ENCODE assay signal across 8 mouse cellular contexts in genomic region chr11:87109519-87110171, GRCm38 (mm10). TPM values are rescaled to one million over a fixed set of nuclear protein-coding genes. Genes with fewer than 3 reads are reported as not detected.
DNase-seq lines count a peak whose midpoint lies in the region; ATAC-seq and TF ChIP-seq lines count a peak whose summit lies in the region.

No protein-coding gene starts in this region.

- TF ChIP-seq POLR2A in cortical plate, adult 2 months (IDR thresholded peaks at IDR 0.05; ENCODE audit: extremely low read depth, insufficient read depth, low read length), result no peak

- intact Hi-C loops in heart, postnatal 14 days (cut with DNase I), result no loop called here

- peak overlapping the region; percentile 90 for H3K4me3 ChIP-seq in C2C12 (ENCODE audit: insufficient read depth, poor library complexity, severe bottlenecking)
- peak overlapping the region; percentile 48 for H3K4me3 ChIP-seq in cortical plate, adult 2 months (ENCODE audit: insufficient read depth, low read length)
- H3K4me3 ChIP-seq in liver, embryonic 11.5 days (ENCODE audit: low read depth, low read length), result peak overlapping the region; percentile 99
- peak overlapping the region; percentile 93 for H3K4me3 ChIP-seq in neural tube, embryonic 13.5 days

- peak; percentile 44 to 54 for DNase-seq in cerebellum, postnatal 10 days
- DNase-seq in cerebellum, adult 11-12 months, result no peak
- DNase-seq in heart, postnatal 14 days, result peak; percentile 24 to 33
- peak; percentile 60 for DNase-seq in liver, embryonic 11.5 days (ENCODE audit: low spot score)

- no peaks in the 10 kb centered on the region for H3K9me3 ChIP-seq in liver, embryonic 11.5 days (ENCODE audit: control insufficient read depth, low read length)
- H3K9me3 ChIP-seq in neural tube, embryonic 13.5 days, result no peaks in the 10 kb centered on the region

- H3K4me2 ChIP-seq in liver, embryonic 11.5 days, result peak overlapping the region; percentile 73
- H3K4me2 ChIP-seq in neural tube, embryonic 13.5 days, result peak overlapping the region; percentile 90

- ATAC-seq in liver, embryonic 11.5 days (replicated peaks; ENCODE audit: low FRiP score), result no peak
- ATAC-seq in neural tube, embryonic 13.5 days (ENCODE audit: low read depth), result peak; percentile 6
- ATAC-seq in megakaryocyte-erythroid progenitor cell, adult 5-6 weeks (replicated peaks; ENCODE audit: low FRiP score, low TSS enrichment, poor library complexity, severe bottlenecking), result no peak

- H3K27ac ChIP-seq in cortical plate, adult 2 months (ENCODE audit: insufficient read depth, low read length), result no peak overlapping the region
- H3K27ac ChIP-seq in liver, embryonic 11.5 days (ENCODE audit: low read depth, low read length), result peak overlapping the region; percentile 96
- H3K27ac ChIP-seq in neural tube, embryonic 13.5 days (replicated peaks), result peak overlapping the region; percentile 94

- no peaks in the 10 kb centered on the region; the same call in 1 of the 2 replicates for H3K4me1 ChIP-seq in cortical plate, adult 2 months (ENCODE audit: control insufficient read depth, insufficient read depth, low read length)
- peaks cover 8% of the 10 kb centered on the region for H3K4me1 ChIP-seq in liver, embryonic 11.5 days (replicated peaks; ENCODE audit: control insufficient read depth, insufficient read depth, low read length)
- H3K4me1 ChIP-seq in neural tube, embryonic 13.5 days (replicated peaks), result peaks cover 42% of the 10 kb centered on the region

- H3K27me3 ChIP-seq in C2C12 (ENCODE audit: control insufficient read depth, insufficient read depth, insufficient read length), result no peaks in the 10 kb centered on the region
- no peaks in the 10 kb centered on the region for H3K27me3 ChIP-seq in liver, embryonic 11.5 days (replicated peaks; ENCODE audit: control insufficient read depth, insufficient read depth, low read length)
- no peaks in the 10 kb centered on the region for H3K27me3 ChIP-seq in neural tube, embryonic 13.5 days

- H3K36me3 ChIP-seq in C2C12 (ENCODE audit: control insufficient read depth, insufficient read depth), result peaks cover 58% of the 10 kb centered on the region
- peaks cover 17% of the 10 kb centered on the region for H3K36me3 ChIP-seq in liver, embryonic 11.5 days (ENCODE audit: control insufficient read depth, insufficient read depth, low read length)
- peaks cover 11% of the 10 kb centered on the region for H3K36me3 ChIP-seq in neural tube, embryonic 13.5 days

- TF ChIP-seq CTCF in C2C12 (IDR thresholded peaks at IDR 0.05; ENCODE audit: control insufficient read depth, insufficient read depth, insufficient read length), result no peak
- no peak for TF ChIP-seq CTCF in cortical plate, adult 2 months (IDR thresholded peaks at IDR 0.05; ENCODE audit: extremely low read depth, insufficient read depth, low read length)

- peaks cover 79% of the 10 kb centered on the region for H3K79me3 ChIP-seq in C2C12 (ENCODE audit: low read depth)

- peaks cover 95% of the 10 kb centered on the region for H3K79me2 ChIP-seq in C2C12 (ENCODE audit: control insufficient read depth, insufficient read depth)

- H3K9ac ChIP-seq in liver, embryonic 11.5 days (ENCODE audit: low read depth, low read length), result peak overlapping the region; percentile 98
- peak overlapping the region; percentile 95 for H3K9ac ChIP-seq in neural tube, embryonic 13.5 days

- H3ac ChIP-seq in C2C12 (ENCODE audit: control insufficient read depth, insufficient read length, low read depth), result peak overlapping the region; percentile 95

- WGBS in liver, embryonic 11.5 days, result under 1% methylated on average over 42 of the region's 42 CpGs
- under 1% methylated on average over 42 of the region's 42 CpGs for WGBS in neural tube, embryonic 13.5 days

TF ChIP-seq in C2C12, 6 proteins besides CTCF, POLR2A, EP300 and RAD21:
- TF ChIP-seq MAX (IDR thresholded peaks at IDR 0.05), result no peak
- TF ChIP-seq MYOG (IDR thresholded peaks at IDR 0.05; ENCODE audit: control insufficient read depth, extremely low read depth, insufficient read length), result no peak
- no peak for TF ChIP-seq CEBPB (IDR thresholded peaks at IDR 0.05; ENCODE audit: low read depth)
- TF ChIP-seq USF1 (IDR thresholded peaks at IDR 0.05; ENCODE audit: low read depth), result no peak
- TF ChIP-seq FOSL1 (IDR thresholded peaks at IDR 0.05; ENCODE audit: insufficient read depth, low read length, poor library complexity, severe bottlenecking), result no peak
- no peak for TF ChIP-seq MYOD1 (IDR thresholded peaks at IDR 0.05; ENCODE audit: control insufficient read depth, insufficient read length, low read depth)
TF ChIP-seq in C2C12: peak in this region for 0.

RNA-seq across cellular contexts. Expression of gene Ska2, which starts 0.6 kb away (rescaled TPM):
- polyA plus RNA-seq in C2C12 (2012; fragmentation: generic; extraction: Trizol), result 15.1 TPM
- polyA plus RNA-seq in cortical plate, adult 2 months (2012; rRNA removed), result 13.9 and 14.8 TPM in 2 replicates
- 10 to 100 TPM; 13.9 to 16.6 TPM for total RNA-seq in heart, postnatal 14 days (2021)
- polyA plus RNA-seq in liver, embryonic 11.5 days (2014; fragmentation: Nextera tagmentation; extraction: Ambion mirVana), result 55.3 and 55.9 TPM in 2 replicates
- polyA plus RNA-seq in neural tube, embryonic 13.5 days (2015; fragmentation: Nextera tagmentation; extraction: Ambion mirVana), result 49.7 and 59.8 TPM in 2 replicates
- 29.4 and 31.8 TPM in 2 replicates for total RNA-seq in megakaryocyte-erythroid progenitor cell, adult 5-6 weeks (2014; fragmentation: Nextera tagmentation)
- total RNA-seq in megakaryocyte-erythroid progenitor cell, adult 5-6 weeks (2017), result 16.7 and 31.6 TPM in 2 replicates

RNA-seq across cellular contexts. Expression of gene Prr11, which starts 1.1 kb away (rescaled TPM):
- polyA plus RNA-seq in C2C12 (2012; fragmentation: generic; extraction: Trizol), result 18.8 TPM
- polyA plus RNA-seq in cortical plate, adult 2 months (2012; rRNA removed), result 0.38 and 0.69 TPM in 2 replicates
- 1 to 10 TPM; 1.7 to 2.4 TPM for total RNA-seq in heart, postnatal 14 days (2021)
- 13.4 and 14.5 TPM in 2 replicates for polyA plus RNA-seq in liver, embryonic 11.5 days (2014; fragmentation: Nextera tagmentation; extraction: Ambion mirVana)
- polyA plus RNA-seq in neural tube, embryonic 13.5 days (2015; fragmentation: Nextera tagmentation; extraction: Ambion mirVana), result 3.5 and 4.0 TPM in 2 replicates
- 16.6 and 16.8 TPM in 2 replicates for total RNA-seq in megakaryocyte-erythroid progenitor cell, adult 5-6 weeks (2014; fragmentation: Nextera tagmentation)
- 8.1 and 11.4 TPM in 2 replicates for total RNA-seq in megakaryocyte-erythroid progenitor cell, adult 5-6 weeks (2017)

RNA-seq across cellular contexts. Expression of gene Trim37, which starts 17.2 kb away (rescaled TPM):
- polyA plus RNA-seq in C2C12 (2012; fragmentation: generic; extraction: Trizol), result 11.2 TPM
- 152 and 156 TPM in 2 replicates for polyA plus RNA-seq in cortical plate, adult 2 months (2012; rRNA removed)
- 1 to 10 TPM; 6.1 to 9.2 TPM for total RNA-seq in heart, postnatal 14 days (2021)
- polyA plus RNA-seq in liver, embryonic 11.5 days (2014; fragmentation: Nextera tagmentation; extraction: Ambion mirVana), result 40.4 and 43.4 TPM in 2 replicates
- 73.5 and 81.0 TPM in 2 replicates for polyA plus RNA-seq in neural tube, embryonic 13.5 days (2015; fragmentation: Nextera tagmentation; extraction: Ambion mirVana)
- total RNA-seq in megakaryocyte-erythroid progenitor cell, adult 5-6 weeks (2014; fragmentation: Nextera tagmentation), result 42.7 and 48.9 TPM in 2 replicates
- total RNA-seq in megakaryocyte-erythroid progenitor cell, adult 5-6 weeks (2017), result 76.3 and 80.2 TPM in 2 replicates

RNA-seq across cellular contexts. Expression of gene Smg8, which starts 23.1 kb away (rescaled TPM):
- 14.4 TPM for polyA plus RNA-seq in C2C12 (2012; fragmentation: generic; extraction: Trizol)
- polyA plus RNA-seq in cortical plate, adult 2 months (2012; rRNA removed), result 10.2 and 10.6 TPM in 2 replicates
- 1 to 10 TPM; 8.9 to 9.2 TPM for total RNA-seq in heart, postnatal 14 days (2021)
- polyA plus RNA-seq in liver, embryonic 11.5 days (2014; fragmentation: Nextera tagmentation; extraction: Ambion mirVana), result 20.8 and 24.5 TPM in 2 replicates
- polyA plus RNA-seq in neural tube, embryonic 13.5 days (2015; fragmentation: Nextera tagmentation; extraction: Ambion mirVana), result 21.7 and 24.4 TPM in 2 replicates
- total RNA-seq in megakaryocyte-erythroid progenitor cell, adult 5-6 weeks (2014; fragmentation: Nextera tagmentation), result 14.3 and 14.6 TPM in 2 replicates
- total RNA-seq in megakaryocyte-erythroid progenitor cell, adult 5-6 weeks (2017), result 22.8 and 32.5 TPM in 2 replicates

RNA-seq across cellular contexts. Expression of gene Gdpd1, which starts 35.8 kb away (rescaled TPM):
- polyA plus RNA-seq in C2C12 (2012; fragmentation: generic; extraction: Trizol), result 7.7 TPM
- 34.6 and 34.9 TPM in 2 replicates for polyA plus RNA-seq in cortical plate, adult 2 months (2012; rRNA removed)
- 10 to 100 TPM; 11.3 to 12.0 TPM for total RNA-seq in heart, postnatal 14 days (2021)
- 12.0 and 12.5 TPM in 2 replicates for polyA plus RNA-seq in liver, embryonic 11.5 days (2014; fragmentation: Nextera tagmentation; extraction: Ambion mirVana)
- 183 and 185 TPM in 2 replicates for polyA plus RNA-seq in neural tube, embryonic 13.5 days (2015; fragmentation: Nextera tagmentation; extraction: Ambion mirVana)
- 4.6 and 4.9 TPM in 2 replicates for total RNA-seq in megakaryocyte-erythroid progenitor cell, adult 5-6 weeks (2014; fragmentation: Nextera tagmentation)
- total RNA-seq in megakaryocyte-erythroid progenitor cell, adult 5-6 weeks (2017), result 6.4 and 7.4 TPM in 2 replicates

Comparison
In these comparisons a context has a peak if more than half of its experiments do, and no peak if none do; other contexts are left out.
1. H3K4me3 ChIP-seq: peak in every context shown above with its lines; median percentile 99 in liver, embryonic 11.5 days; 93 in neural tube, embryonic 13.5 days; 90 in C2C12; 48 in cortical plate, adult 2 months.